Mouse (Mus musculus): ENCODE results near the gene Rfx8. TPM values are rescaled to one million over a fixed set of nuclear protein-coding genes. Genes with fewer than 3 reads are reported as not detected.

The Rfx8 gene
- total RNA-seq (2021) = under 1 TPM; 0.19 to 0.54 TPM

DNA sequence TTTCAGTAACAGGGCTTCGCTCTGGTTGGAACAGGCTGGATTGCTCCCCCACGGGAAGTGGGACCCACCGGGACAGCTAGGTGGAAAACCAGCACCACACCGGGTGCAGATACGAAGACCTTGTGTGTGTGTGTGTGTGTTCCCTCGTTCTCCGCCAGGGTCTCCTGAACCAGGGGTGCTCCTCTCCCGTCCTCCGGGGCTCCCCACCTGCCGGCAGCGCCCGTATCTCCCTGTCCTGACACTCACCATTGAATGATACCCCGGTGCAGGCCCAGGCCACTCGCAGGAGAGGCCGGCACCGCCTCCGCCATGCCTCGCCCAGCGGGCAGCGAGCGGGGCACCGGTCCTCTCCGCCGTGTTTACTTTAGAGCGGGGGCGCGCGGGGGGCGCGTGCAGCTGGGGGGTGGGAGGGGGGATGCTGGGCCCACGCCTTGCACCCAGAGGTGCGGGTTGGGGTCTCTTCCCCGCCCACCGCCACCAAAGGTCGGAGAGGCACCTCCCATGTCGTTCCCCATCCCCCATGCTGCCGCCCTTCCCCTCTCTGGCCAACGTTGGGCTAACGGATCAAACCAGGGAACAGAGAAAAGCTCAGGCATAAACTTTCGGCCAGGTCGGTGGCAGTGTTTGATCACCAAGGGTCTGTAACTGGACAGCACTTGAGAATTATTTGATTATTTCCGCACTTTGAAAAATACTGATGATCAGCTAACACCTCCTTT lies at the start of gene Rfx8:
TSS of gene Rfx8 (minus strand) at position 366 of the 719 bp plus-strand sequence.
- DNase-seq (ENCODE audit: extremely low spot score in 1 of 2, low spot score in 1 of 2) = no peak

DNA sequence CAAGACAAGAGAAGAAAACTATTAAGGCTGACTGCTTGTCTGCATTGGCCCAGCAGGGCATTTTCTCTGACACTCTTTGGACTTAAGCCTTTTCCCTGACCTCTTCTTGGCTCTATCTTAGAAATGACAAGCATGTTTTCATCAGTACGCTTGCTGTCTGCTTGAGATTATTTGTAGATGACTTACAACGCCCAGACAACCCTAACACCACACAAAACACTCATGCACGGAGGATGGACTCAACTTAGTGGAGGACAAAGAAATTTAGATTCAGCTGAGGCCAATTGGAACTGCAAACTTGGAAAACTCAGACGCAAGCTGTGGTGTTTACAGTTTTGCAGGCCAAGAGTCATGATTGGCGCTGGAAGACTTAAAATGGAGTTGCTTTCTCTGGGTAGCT lies 49.6 kb upstream of the Rfx8 start:
- DNase-seq (ENCODE audit: extremely low spot score in 1 of 2, low spot score in 1 of 2) = no peak

DNA sequence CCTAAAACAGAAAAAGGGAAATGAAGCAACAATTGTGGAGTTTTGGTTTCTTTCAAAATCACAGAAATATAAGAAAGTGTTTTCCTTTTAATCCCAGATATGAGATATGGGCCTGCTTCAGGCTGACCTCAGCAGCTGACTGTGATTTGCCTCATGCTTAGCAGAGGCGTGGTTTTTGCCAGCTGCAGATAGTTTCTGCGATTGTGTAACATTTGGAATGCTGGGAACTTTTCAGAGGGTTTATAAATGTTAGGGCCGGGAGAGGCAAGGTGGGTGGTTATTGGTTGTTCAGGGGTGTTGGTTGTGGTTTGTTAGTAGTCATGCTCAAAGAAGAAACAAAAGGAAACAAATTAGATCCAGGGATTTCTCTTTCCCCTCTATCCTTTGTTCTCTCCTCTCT lies 47.2 kb upstream of the Rfx8 start:
- no peak for DNase-seq (ENCODE audit: extremely low spot score in 1 of 2, low spot score in 1 of 2)

DNA sequence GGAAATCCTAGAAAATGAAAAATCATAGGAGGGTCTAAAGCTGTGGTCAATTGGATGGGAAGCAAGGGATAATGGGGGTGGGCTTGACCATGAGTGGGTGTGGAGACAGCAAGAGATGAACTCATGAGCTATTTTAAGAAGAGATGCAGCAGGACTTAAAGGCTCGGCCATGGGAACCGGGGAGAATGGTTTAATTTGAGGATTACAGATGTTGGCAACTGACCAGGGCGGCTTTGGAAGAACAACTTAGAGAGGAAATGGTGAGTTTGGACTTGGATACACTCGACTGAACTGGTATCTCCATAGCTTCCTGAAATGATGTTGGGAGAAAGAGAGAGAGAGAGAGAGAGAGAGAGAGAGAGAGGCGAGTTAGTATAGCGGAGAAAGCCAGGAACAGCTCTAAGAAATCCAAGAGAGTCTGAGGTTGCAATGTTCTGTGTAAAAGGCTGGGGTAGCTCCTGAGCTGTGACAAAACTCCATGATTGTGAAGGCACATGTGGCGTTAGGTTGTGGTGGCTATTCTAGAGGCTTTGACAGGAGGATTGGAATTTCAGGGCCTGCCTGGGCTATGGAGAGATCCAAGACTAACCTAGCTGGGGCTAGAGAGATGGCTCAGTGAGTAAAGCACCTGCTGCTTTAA lies 45.2 kb upstream of the Rfx8 start:
- no peak for DNase-seq (ENCODE audit: extremely low spot score in 1 of 2, low spot score in 1 of 2)

DNA sequence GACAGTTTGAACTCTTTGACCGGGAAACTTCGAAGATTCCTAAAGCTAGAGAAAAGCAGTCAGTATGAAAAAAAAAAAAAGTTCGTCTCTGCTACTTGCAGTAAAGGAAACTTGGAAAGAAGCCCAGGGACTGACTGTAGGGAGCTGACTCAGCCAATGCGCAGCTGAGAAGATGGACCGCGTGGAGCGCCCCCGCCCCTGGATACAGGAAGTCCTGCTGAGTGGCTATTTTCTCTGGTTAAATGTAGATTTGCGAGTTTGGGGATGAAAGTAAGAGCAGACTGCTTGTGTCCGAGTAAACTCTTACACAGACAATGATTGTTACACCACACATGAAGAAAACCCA lies 41.2 kb upstream of the Rfx8 start:
- peak; percentile 14 to 19 for DNase-seq (ENCODE audit: extremely low spot score in 1 of 2, low spot score in 1 of 2)

DNA sequence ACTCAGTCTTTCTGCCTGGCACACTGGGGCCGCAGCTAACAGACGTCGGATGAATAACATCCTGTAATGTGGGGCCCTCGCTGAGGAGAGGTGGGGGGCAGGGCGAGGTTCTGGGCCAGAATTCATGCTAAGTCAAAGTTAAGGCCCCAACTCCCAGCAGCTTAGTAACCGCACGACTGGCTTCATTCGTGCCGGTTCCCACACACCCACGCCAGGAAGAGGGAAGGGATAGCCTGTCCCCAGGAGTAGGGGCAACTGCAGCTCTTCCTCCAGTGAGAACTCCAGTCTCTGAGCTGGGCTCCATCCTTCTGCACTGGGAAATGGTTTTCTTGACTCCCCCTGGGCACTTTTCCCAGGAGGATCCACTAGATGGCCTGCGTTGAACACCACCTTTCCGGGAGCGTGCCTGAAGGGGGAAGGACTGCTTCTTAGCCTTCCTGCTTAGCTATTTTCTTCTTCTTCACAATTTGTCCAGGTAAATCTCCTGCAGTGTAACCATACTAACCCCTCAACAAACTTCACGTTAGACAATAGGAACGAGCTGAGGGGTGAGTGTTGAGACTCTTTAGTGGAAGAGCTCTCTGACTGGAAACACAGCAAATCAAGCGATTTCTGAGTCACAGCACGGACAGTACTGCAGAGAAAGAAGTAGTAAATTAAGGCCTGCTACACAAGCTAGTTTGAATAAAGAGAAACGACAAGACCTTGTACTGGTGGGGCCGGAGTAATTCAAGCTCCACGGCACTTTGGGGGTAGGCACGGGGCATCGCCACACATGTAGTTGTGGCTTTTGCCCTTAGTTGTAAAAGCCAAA lies 40.6 kb upstream of the Rfx8 start:
- DNase-seq (ENCODE audit: extremely low spot score in 1 of 2, low spot score in 1 of 2) = peak; percentile 55 to 56

DNA sequence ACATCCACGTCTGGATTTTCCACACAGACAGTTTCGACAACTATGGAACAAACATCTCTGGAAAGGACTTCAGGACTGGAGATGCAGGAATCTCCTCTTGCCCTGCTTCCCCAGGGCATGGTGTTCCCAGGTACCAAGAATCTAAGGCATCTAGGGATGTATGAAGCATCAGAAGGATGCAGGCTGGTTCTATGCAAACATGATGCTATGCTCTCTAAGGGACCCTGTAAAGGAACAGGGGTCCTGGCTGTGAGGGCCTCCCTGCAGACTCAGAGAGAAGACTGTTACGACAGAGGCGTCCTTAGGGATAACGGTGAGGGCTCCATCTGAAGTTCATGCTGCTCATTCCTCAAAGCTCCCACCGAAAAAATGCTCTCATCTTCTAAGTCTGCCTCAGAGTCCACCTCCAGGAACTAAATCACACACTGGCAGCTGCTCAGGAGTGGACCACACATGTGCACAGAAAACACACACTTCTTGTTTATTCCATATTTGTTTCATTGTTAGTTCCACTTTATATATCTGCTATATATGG lies 39.5 kb upstream of the Rfx8 start:
- DNase-seq (ENCODE audit: extremely low spot score in 1 of 2, low spot score in 1 of 2) = no peak

DNA sequence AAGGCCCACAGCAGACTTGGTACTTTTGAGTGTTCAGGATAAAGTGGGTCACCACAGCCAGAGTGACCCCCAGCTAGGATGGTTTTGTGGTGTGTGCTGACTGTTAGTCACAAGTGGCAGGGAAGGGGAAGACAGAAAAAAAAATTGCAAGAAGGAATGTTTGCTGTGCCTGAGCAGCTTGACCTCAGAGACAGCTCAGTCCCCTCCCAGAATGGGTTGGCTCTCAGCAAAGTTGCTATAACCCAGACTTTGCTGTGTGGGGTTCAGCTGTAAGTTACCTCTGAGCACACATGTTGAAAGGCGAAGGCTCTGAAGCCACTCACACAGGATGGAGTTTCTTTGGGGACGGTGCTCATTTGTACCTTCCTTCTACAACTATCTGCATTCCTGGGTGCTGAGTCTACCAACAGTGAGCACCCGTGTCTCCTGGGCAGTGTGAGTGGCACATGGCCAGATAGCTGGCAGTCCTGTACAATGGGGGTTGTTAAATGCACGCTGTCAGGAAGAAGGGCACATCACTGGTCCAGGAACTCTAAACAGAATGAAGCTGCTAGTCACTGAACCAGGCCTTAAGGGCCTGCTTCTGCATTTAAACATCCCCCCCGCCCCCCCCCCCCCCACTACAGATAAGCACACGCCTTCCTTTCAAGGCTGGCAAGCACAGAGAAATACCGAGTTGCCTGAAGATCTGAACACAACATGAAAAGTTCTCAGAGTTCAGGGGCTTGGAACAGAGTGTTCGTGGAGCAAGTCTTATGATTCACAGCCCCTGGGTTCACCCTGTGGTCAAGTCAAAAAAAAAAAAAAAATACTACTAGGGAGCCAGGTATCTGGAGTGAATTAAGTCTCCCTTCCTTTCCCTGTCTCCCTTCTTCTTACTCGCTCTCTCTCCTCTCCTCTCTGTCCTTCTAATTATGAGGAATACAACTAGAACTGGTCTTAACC lies 38.7 kb upstream of the Rfx8 start:
- DNase-seq (ENCODE audit: extremely low spot score in 1 of 2, low spot score in 1 of 2) = no peak

DNA sequence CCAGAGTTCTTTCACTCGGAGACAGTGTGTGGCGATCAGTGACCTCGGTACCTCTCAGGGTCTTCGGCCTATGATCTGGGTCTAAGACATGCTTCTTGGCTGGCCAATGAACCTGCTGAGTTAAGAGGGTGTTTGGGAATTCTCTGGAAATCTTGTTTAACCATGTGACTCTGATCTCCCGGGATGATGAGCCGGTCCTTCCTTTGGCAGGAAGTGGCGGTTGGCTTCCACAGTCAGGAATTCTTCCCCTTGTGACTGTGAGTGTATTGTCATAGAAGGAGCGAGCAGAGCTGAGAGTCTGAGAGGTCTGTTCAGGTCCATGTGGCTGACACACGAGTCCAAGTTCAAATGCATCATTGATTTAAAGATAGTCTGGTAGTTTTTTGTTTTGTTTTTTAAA lies 37.4 kb upstream of the Rfx8 start:
- DNase-seq (ENCODE audit: extremely low spot score in 1 of 2, low spot score in 1 of 2) = no peak

DNA sequence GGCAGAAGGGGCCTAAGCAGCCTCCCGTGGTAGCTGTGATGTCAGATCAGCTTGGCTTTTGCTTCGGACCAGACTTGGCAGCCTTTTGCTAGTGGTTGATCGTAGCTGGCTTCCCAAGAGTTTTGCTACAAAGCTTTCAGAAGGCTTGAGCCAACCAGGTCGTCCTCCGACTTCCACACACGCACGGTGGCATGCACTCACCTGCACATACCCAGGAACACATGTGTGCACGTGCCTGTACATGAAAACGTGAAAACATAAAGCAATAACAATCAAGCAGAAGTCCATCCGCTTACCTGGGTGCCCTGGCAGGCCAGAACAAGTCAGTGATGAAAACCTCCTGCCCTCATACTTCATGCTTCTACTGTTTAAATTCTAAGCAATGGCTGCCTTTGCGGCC lies 36.2 kb upstream of the Rfx8 start:
- DNase-seq (ENCODE audit: extremely low spot score in 1 of 2, low spot score in 1 of 2) = no peak

DNA sequence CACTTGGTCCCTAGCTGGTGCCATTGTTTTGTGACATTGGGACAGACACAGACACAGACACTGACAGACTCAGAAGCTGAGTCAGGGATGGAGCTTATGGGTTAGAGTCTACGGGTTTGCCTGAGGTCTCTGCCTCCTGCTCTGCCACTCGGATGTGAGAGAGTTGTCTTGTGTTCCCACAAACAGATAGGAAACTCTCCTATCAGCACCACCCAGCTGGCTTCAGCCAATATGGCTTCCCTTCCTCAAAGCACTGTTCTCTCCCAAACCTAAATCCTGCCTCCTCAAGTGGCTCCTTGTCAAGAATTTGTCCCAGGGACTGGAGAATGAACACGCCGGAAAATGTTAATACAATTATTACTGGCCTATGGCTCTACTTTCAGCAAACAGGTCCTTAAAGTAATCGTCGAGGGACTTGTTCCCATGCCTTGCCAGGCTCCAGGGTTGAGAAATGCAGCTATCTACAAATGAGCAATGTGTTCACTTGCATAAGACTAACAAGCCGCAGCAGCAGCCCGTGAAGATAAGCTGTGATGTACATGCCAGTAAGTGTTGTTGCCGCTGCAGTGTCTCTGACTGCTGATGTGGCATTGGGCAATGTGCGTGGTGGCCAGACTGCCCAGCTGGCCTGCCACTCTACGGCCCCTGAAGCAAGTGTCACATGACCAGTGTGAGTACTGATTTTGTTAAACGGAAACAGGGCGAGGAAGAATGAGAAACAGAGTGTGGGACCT lies 33.6 kb upstream of the Rfx8 start:
- DNase-seq (ENCODE audit: extremely low spot score in 1 of 2, low spot score in 1 of 2) = no peak

DNA sequence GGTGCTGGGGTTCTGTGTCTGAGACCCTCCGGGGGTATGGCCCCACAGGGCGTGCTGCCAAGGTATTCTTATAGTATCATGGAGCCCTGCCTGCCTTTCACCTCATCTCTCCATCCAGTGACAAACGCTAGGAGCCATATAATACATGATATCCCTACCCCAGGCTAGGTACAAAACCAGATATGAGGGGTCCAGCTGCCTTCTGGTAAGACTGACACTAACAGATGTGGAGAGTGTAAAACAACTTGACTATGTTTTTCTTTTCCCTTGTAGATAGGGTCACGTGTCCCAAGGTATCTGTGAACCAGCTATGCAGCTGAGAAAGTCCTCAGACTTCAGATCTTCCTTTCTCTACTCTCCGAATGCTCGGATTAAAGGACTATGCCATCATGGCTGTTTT lies 30.7 kb upstream of the Rfx8 start:
- DNase-seq (ENCODE audit: extremely low spot score in 1 of 2, low spot score in 1 of 2) = no peak

DNA sequence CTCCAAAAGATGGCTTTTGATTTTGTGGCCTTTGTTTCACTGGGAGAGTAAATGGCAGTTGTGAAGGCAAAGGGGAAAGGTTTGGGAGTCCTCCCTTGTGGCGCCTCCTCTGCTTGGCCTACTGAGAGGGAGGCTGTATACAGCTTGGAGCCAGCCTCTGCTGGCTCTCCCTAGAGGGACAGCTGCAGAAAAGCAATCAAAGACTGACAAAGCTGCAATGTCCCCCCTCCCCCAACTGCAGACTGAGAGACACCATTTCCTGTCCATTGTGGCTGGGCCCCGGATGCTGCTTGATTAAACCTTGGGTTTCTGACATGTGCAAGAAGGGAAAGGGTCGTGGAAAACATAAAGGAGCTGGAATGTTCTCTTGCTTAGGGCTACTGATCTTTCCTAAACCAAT lies 28.9 kb upstream of the Rfx8 start:
- DNase-seq (ENCODE audit: extremely low spot score in 1 of 2, low spot score in 1 of 2) = no peak

DNA sequence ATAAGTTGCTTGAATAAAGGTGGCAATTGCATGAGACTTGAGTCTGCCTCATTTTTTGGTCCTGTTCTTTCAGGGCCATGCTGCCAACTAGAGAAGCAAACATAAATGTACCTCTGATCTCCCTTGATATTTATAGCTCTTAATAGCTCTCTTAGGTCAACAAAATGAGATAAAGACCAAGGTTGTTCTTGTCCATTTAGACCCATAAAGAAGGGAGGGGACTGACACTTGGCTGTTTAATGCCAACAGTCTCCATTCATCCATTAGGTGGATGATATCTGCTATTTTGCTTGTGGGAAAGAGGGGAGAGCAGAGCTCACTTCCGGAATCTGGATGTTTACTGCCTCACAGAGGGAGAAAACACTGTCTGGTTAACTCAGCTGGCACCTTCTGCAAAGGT lies 28.4 kb upstream of the Rfx8 start:
- DNase-seq (ENCODE audit: extremely low spot score in 1 of 2, low spot score in 1 of 2) = no peak

DNA sequence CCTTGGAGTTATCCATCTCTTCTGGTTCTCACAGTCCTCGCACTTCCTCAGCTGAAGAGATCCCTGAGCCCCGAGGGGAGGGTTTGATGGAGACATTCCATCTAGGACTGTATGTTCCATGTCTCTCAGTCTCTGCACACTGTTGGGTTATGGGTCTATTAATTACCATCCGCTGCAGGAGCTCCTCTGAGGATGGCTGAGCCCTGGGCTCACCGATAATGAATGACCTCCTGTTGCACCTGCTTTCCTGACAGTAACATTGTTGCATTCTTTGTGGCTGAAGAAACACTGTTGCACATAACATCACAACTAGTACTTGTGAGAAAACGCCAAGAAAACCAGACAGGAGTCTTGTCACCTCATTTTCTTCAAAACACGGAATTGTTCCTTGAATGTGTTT lies 27.9 kb upstream of the Rfx8 start:
- DNase-seq (ENCODE audit: extremely low spot score in 1 of 2, low spot score in 1 of 2) = no peak

DNA sequence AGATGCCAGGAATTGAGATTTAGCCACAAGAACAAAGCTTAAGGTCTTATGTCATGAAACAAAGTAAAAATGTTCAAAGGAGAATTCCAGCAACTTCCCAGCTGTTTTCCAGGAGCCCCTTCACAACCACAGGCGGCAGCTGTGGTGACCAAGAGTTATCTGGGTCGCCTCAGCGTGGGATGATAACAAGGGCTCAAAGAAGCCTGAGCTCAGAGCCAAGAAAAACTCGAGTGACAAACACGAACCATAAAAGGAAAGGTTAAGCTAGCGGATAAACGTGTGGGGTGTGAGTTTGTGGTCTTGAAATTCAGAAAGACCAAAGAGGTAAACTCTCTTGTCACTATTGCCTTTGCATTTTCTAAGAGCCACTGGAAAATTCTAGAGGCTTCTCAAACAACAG lies 25.7 kb upstream of the Rfx8 start:
- DNase-seq (ENCODE audit: extremely low spot score in 1 of 2, low spot score in 1 of 2) = no peak

DNA sequence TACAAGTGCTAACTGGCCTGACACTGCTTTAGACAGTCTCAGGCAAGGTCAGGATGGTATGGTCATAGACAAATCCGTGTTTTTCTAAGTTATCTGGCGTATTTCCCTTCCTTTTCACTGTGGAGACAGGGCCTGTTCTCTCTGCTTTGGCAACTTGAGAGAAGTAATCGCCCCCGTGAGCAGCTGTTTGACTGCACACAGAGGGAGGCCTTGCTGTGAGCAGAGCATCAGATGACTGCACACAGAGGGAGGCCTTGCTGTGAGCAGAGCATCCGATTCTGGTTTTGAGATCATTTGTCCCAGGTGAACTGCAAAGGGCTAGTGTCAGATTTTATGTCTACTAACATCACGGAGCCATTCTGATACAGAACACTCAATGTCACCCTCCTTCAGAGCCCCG lies 20.2 kb upstream of the Rfx8 start:
- no peak for DNase-seq (ENCODE audit: extremely low spot score in 1 of 2, low spot score in 1 of 2)

DNA sequence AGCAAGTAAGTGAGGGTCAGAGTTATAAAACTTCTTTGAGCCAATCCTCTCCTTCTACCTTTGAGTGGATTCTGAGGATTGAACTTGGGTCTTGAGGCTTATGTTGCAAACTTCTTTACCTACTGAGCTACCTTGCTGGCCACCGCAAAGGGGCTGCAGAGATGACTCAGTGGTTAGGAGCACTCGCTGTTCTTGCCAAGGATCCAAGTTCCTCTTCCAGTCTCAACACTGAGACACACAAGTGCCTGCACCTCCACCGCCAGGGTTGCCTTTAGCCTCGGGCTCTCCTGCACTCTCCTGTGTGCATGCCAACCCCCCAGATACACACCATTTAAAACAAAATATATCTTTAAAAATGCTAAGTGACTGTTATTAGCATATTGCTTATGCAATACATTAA lies 19.2 kb upstream of the Rfx8 start:
- DNase-seq (ENCODE audit: extremely low spot score in 1 of 2, low spot score in 1 of 2) = no peak

DNA sequence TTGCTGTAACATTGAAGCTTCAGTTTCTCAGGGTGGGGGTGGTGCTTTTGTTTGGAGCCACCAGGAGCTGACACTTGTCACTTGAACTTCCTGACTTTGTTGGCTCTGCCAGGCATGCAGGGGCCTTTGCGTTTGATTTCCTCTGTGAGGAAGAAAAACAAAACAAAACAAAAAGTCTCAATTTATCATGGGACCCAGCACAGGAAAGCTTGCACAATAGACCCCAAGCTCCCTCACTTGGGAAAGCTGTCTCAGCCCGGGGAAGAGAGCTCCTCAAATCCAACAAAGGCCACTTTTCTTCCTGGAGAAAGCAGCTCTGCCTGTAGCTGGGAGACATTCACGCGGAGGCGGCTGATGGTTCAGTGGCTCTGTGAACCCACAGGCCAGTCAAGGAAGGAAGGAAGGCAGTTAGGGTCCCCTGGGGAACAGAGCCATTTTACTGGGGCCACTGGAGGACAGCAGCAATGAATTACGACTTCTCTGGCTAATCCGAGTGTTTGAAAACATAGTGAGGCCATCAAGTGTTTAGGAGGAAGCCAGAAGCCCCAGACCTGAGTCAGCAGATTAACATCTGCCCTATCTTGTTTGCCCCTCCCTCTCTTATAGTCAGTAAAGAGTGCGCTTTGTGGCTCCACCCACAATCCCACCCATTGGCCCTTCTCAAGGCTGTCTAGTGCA lies 15.3 kb upstream of the Rfx8 start:
- DNase-seq (ENCODE audit: extremely low spot score in 1 of 2, low spot score in 1 of 2) = no peak
